9 mouse cellular contexts compared by ENCODE assay signal in the genomic region with DNA sequence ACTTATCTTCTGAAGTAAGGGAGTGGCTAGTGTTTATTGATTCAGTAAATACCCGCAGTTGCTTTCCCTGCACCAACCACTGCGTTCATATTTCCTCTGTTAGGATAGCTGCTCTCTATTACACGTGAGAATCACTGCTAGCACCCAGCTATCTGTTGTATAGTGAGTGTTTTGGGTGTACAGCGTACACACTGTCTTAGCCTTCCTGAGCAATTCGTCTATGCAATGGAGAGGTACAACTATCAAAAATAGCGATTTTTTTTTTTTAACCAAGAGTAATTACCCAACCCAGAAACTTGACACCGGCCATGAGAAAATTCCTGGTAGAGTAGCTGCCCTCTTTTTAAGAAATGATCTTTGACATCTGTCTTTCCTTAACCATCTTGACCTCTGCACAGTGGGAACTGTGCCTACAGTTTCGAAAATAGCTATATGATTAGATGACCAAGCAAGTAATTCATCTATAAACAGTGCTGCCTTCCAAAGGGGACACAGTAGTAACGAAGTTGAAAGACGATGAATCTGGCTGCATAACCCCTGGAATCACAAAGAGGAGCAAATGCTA. TPM values are rescaled to one million over a fixed set of nuclear protein-coding genes. Genes with fewer than 3 reads are reported as not detected.
DNase-seq lines count a peak whose midpoint lies in the region; ATAC-seq and TF ChIP-seq lines count a peak whose summit lies in the region.
"Had no signal": no experiment of that assay in that cellular context is flagged by ENCODE, and none has a peak within 500 bp of the region (broad histone marks: within the 10 kb centered on the region; RNA-seq: fewer than 3 reads in every experiment).

No protein-coding gene starts in this region.

- DNase-seq in urinary bladder, postnatal 14 days (ENCODE audit: low spot score), result no peak
- no peak for DNase-seq in left cerebral cortex, adult 9 months (ENCODE audit: low spot score in 2 of 2)
- DNase-seq in thymus, adult 2 months, result no peak
- DNase-seq: cerebellum, postnatal 25 days had no signal

- 56% methylated on average over 10 of the region's 10 CpGs for WGBS in forebrain, embryonic 16.5 days
- 42% methylated on average over 10 of the region's 10 CpGs for WGBS in liver, embryonic 15.5 days (ENCODE audit: insufficient replicate concordance)
- 57% methylated on average over 10 of the region's 10 CpGs for WGBS in thymus, adult 2 months

- H3K4me2 ChIP-seq in forebrain, embryonic 16.5 days (ENCODE audit: low read length), result peak overlapping the region; percentile 88
- H3K4me2 ChIP-seq in liver, embryonic 15.5 days, result peak overlapping the region; percentile 98

- H3K9ac ChIP-seq in forebrain, embryonic 16.5 days (replicated peaks; ENCODE audit: low read depth, low read length), result no peak overlapping the region
- H3K9ac ChIP-seq in liver, embryonic 15.5 days, result peak overlapping the region; percentile 63

- H3K79me2 ChIP-seq in C2C12 (ENCODE audit: control insufficient read depth, insufficient read depth), result peaks cover 38% of the 10 kb centered on the region

- H3ac ChIP-seq in C2C12 (ENCODE audit: control insufficient read depth, insufficient read length, low read depth), result peak overlapping the region; percentile 18

- peak overlapping the region; percentile 91 for H3K4me3 ChIP-seq in erythroblast, embryonic 14.5 days (replicated peaks)
- no peak overlapping the region for H3K4me3 ChIP-seq in C2C12 (ENCODE audit: insufficient read depth, poor library complexity, severe bottlenecking)
- no peak overlapping the region for H3K4me3 ChIP-seq in forebrain, embryonic 16.5 days (replicated peaks; ENCODE audit: low read length)
- H3K4me3 ChIP-seq in liver, embryonic 15.5 days (replicated peaks), result peak overlapping the region; percentile 70
- no peak overlapping the region for H3K4me3 ChIP-seq in thymus, adult 2 months (ENCODE audit: control insufficient read depth, insufficient read depth, low read length)

- peaks cover 33% of the 10 kb centered on the region for H3K79me3 ChIP-seq in C2C12 (ENCODE audit: low read depth)

- no peak for TF ChIP-seq CTCF in C2C12 (IDR thresholded peaks at IDR 0.05; ENCODE audit: control insufficient read depth, insufficient read depth, insufficient read length)
- no peak for TF ChIP-seq CTCF in thymus, adult 2 months (IDR thresholded peaks at IDR 0.05; ENCODE audit: borderline replicate concordance, control insufficient read depth, extremely low read depth, insufficient read depth, low read length, poor library complexity)

- no peak overlapping the region for H3K27ac ChIP-seq in forebrain, embryonic 16.5 days (ENCODE audit: low read length)
- peak overlapping the region; percentile 73 for H3K27ac ChIP-seq in liver, embryonic 15.5 days (replicated peaks)
- no peak overlapping the region for H3K27ac ChIP-seq in thymus, adult 2 months (ENCODE audit: control insufficient read depth, insufficient read depth, low read length)

- ATAC-seq in erythroblast, adult 5-6 weeks (replicated peaks; ENCODE audit: low FRiP score, poor library complexity, severe bottlenecking), result no peak
- ATAC-seq in forebrain, embryonic 16.5 days, result no peak
- ATAC-seq in liver, embryonic 15.5 days (ENCODE audit: insufficient read depth), result no peak

- peaks cover 59% of the 10 kb centered on the region for H3K4me1 ChIP-seq in erythroblast, embryonic 14.5 days (ENCODE audit: control insufficient read depth)
- H3K4me1 ChIP-seq in forebrain, embryonic 16.5 days (replicated peaks; ENCODE audit: control insufficient read depth, insufficient read depth, low read length), result peaks cover 12% of the 10 kb centered on the region
- peaks cover 56% of the 10 kb centered on the region for H3K4me1 ChIP-seq in liver, embryonic 15.5 days (replicated peaks)
- peaks cover 8% of the 10 kb centered on the region for H3K4me1 ChIP-seq in thymus, adult 2 months (replicated peaks; ENCODE audit: control insufficient read depth, insufficient read depth, low read length)

- no peak for TF ChIP-seq POLR2A in thymus, adult 2 months (IDR thresholded peaks at IDR 0.05; ENCODE audit: control insufficient read depth, extremely low read depth, insufficient read depth, low read length, poor library complexity)

- H3K9me3 ChIP-seq in erythroblast, embryonic 14.5 days (ENCODE audit: control insufficient read depth, low read length), result no peaks in the 10 kb centered on the region
- H3K9me3 ChIP-seq in forebrain, embryonic 16.5 days (ENCODE audit: control insufficient read depth, low read length), result no peaks in the 10 kb centered on the region
- H3K9me3 ChIP-seq in liver, embryonic 15.5 days (replicated peaks), result no peaks in the 10 kb centered on the region

- no peaks in the 10 kb centered on the region for H3K27me3 ChIP-seq in erythroblast, embryonic 14.5 days (ENCODE audit: control insufficient read depth)
- no peaks in the 10 kb centered on the region for H3K27me3 ChIP-seq in C2C12 (ENCODE audit: control insufficient read depth, insufficient read depth, insufficient read length)
- H3K27me3 ChIP-seq in forebrain, embryonic 16.5 days (replicated peaks; ENCODE audit: control insufficient read depth, insufficient read depth, low read length), result no peaks in the 10 kb centered on the region
- no peaks in the 10 kb centered on the region for H3K27me3 ChIP-seq in liver, embryonic 15.5 days
- no peaks in the 10 kb centered on the region for H3K27me3 ChIP-seq in thymus, adult 2 months (ENCODE audit: control insufficient read depth, insufficient read depth, low read length)

- H3K36me3 ChIP-seq in erythroblast, embryonic 14.5 days (ENCODE audit: control insufficient read depth), result peaks cover 6% of the 10 kb centered on the region
- peaks cover 5% of the 10 kb centered on the region for H3K36me3 ChIP-seq in C2C12 (ENCODE audit: control insufficient read depth, insufficient read depth)
- no peaks in the 10 kb centered on the region for H3K36me3 ChIP-seq in forebrain, embryonic 16.5 days (ENCODE audit: control insufficient read depth, insufficient read depth)
- H3K36me3 ChIP-seq in liver, embryonic 15.5 days (replicated peaks), result no peaks in the 10 kb centered on the region
- H3K36me3 ChIP-seq in thymus, adult 2 months (ENCODE audit: control insufficient read depth, insufficient read depth, low read length), result no peaks in the 10 kb centered on the region

TF ChIP-seq in C2C12, 6 proteins besides CTCF, POLR2A, EP300 and RAD21:
- no peak for TF ChIP-seq MYOG (IDR thresholded peaks at IDR 0.05; ENCODE audit: control insufficient read depth, extremely low read depth, insufficient read length)
- no peak for TF ChIP-seq MYOD1 (IDR thresholded peaks at IDR 0.05; ENCODE audit: control insufficient read depth, insufficient read length, low read depth)
- TF ChIP-seq FOSL1 (IDR thresholded peaks at IDR 0.05; ENCODE audit: insufficient read depth, low read length, poor library complexity, severe bottlenecking), result no peak
- TF ChIP-seq MAX (IDR thresholded peaks at IDR 0.05), result no peak
- TF ChIP-seq CEBPB (IDR thresholded peaks at IDR 0.05; ENCODE audit: low read depth), result no peak
- no peak for TF ChIP-seq USF1 (IDR thresholded peaks at IDR 0.05; ENCODE audit: low read depth)
TF ChIP-seq in C2C12: peak in this region for 0.

RNA-seq across cellular contexts. Expression of gene Cnksr3, which starts 1.1 kb away (rescaled TPM):
- polyA plus RNA-seq in erythroblast, embryonic 14.5 days (2012), result 0.77 and 0.90 TPM in 2 replicates
- total RNA-seq in erythroblast, adult 5-6 weeks (2015; ENCODE audit: low replicate concordance), result 1.3 and 2.1 TPM in 2 replicates
- total RNA-seq in erythroblast, adult 5-6 weeks (2017; ENCODE audit: low replicate concordance), result 0.09 and 2.5 TPM in 2 replicates
- 15.1 TPM for polyA plus RNA-seq in C2C12 (2012; fragmentation: generic; extraction: Trizol)
- 2.0 and 3.4 TPM in 2 replicates for polyA plus RNA-seq in forebrain, embryonic 16.5 days (2015; fragmentation: Nextera tagmentation; extraction: Ambion mirVana)
- polyA plus RNA-seq in liver, embryonic 15.5 days (2015; fragmentation: Nextera tagmentation; extraction: Ambion mirVana), result 3.5 and 4.0 TPM in 2 replicates
- polyA plus RNA-seq in thymus, adult 2 months (2012; rRNA removed), result 5.9 and 6.2 TPM in 2 replicates

Comparison
In these comparisons a context has a peak if more than half of its experiments do, and no peak if none do; other contexts are left out.
1. H3K4me3 ChIP-seq: peak in erythroblast, embryonic 14.5 days (single experiment) and liver, embryonic 15.5 days (single experiment); none in C2C12 (single experiment), forebrain, embryonic 16.5 days (single experiment) and thymus, adult 2 months (single experiment).